Mouse (Mus musculus) brain, embryonic 18.5 days (tissue): ENCODE results near the gene Pde4b.
A peak's percentile ranks its signal among the peaks of the same experiment; 100 is the strongest.

Source experiments
- DNase-seq: peaks from one replicate; pipeline ENCODE4 v3.0.0-alpha.2; 2012; ENCODE audit warnings: low read depth, low spot score

Gene Pde4b

GRCm38 (mm10) chr4:102278958-102279357 lies 191.6 kb downstream of the Pde4b start:
- no peak for DNase-seq

- no peak for DNase-seq
Measured at GRCm38 (mm10) chr4:102287172-102287571, 199.8 kb downstream of the Pde4b start.

- DNase-seq: no peak
Measured at GRCm38 (mm10) chr4:102290052-102290734, 202.8 kb downstream of the Pde4b start.

- DNase-seq: no peak
Measured at GRCm38 (mm10) chr4:102297558-102297957, 210.2 kb downstream of the Pde4b start.

GRCm38 (mm10) chr4:102302568-102302967 lies 215.2 kb downstream of the Pde4b start:
- no peak for DNase-seq

- no peak for DNase-seq
Measured at GRCm38 (mm10) chr4:102307661-102308297, 220.4 kb downstream of the Pde4b start.

GRCm38 (mm10) chr4:102310630-102311029 lies 223.3 kb downstream of the Pde4b start:
- peak; percentile 45 for DNase-seq

GRCm38 (mm10) chr4:102316011-102316410 lies 228.7 kb downstream of the Pde4b start:
- DNase-seq: no peak

GRCm38 (mm10) chr4:102316699-102317285 lies 229.4 kb downstream of the Pde4b start:
- no peak for DNase-seq

- no peak for DNase-seq
Measured at GRCm38 (mm10) chr4:102318596-102318995, 231.3 kb downstream of the Pde4b start.

GRCm38 (mm10) chr4:102321340-102321739 lies 234.0 kb downstream of the Pde4b start:
- no peak for DNase-seq

GRCm38 (mm10) chr4:102332386-102332785 lies 245.0 kb downstream of the Pde4b start:
- DNase-seq: no peak

- no peak for DNase-seq
Measured at GRCm38 (mm10) chr4:102332885-102333284, 245.5 kb downstream of the Pde4b start.

GRCm38 (mm10) chr4:102346911-102347492 lies 259.7 kb downstream of the Pde4b start:
- no peak for DNase-seq

GRCm38 (mm10) chr4:102351476-102352475 lies 264.4 kb downstream of the Pde4b start:
- peak; percentile 43 for DNase-seq

GRCm38 (mm10) chr4:102353641-102354403 lies 266.5 kb downstream of the Pde4b start:
- no peak for DNase-seq

- no peak for DNase-seq
Measured at GRCm38 (mm10) chr4:102368105-102368735, 280.9 kb downstream of the Pde4b start.

- no peak for DNase-seq
Measured at GRCm38 (mm10) chr4:102374614-102375013, 287.3 kb downstream of the Pde4b start.

- no peak for DNase-seq
Measured at GRCm38 (mm10) chr4:102382763-102383505, 295.6 kb downstream of the Pde4b start.
